Mouse (Mus musculus) ES-E14 (cell line): ENCODE data around the gene Fars2.

ENCODE experiments used
- MAFK ChIP-seq: IDR thresholded peaks from 2 replicates; pipeline ENCODE4 v1.6.1; 2014; ENCODE audit warnings: mild to moderate bottlenecking, low read depth, low read length, inconsistent platforms; ENCODE audit not compliant: insufficient read depth
- ZNF384 ChIP-seq: IDR thresholded peaks from 2 replicates; pipeline ENCODE4 v1.6.1; 2012; ENCODE audit warnings: low read depth, low read length, inconsistent platforms

- TF ChIP-seq MAFK = no peak
- TF ChIP-seq ZNF384 = no peak
Observed at GRCm38 (mm10) chr13:36695516-36696201, 578.4 kb downstream of the Fars2 start.
